Mouse (Mus musculus) stomach, embryonic 16.5 days (tissue): Measurements from ENCODE around the gene Sh3d19. TPM values are rescaled to one million over a fixed set of nuclear protein-coding genes. Genes with fewer than 3 reads are reported as not detected.
A peak's percentile ranks its signal among the peaks of the same experiment; 100 is the strongest.

Experiments
- ATAC-seq: fragments of 200-750 bp; cut with Nextera tagmentation; 2 replicates; pipeline ENCODE4 v1.8.0; 2017; ENCODE audit warnings: moderate number of reproducible peaks, moderate TSS enrichment; ENCODE audit not compliant: insufficient read depth, low FRiP score
- H3K27ac ChIP-seq: fragments of 300-500 bp; sonication (generic); 2 replicates; pipeline ENCODE4 v1.5.1; 2014; ENCODE audit warnings: low read length
- H3K27me3 ChIP-seq: fragments of 300-500 bp; sonication (generic); 2 replicates; pipeline ENCODE4 v1.6.1; 2014; ENCODE audit warnings: low read length, control low read depth, mixed read lengths; ENCODE audit not compliant: control insufficient read depth, insufficient read depth
- H3K36me3 ChIP-seq: fragments of 300-500 bp; sonication (generic); 2 replicates; pipeline ENCODE4 v1.6.1; 2014; ENCODE audit warnings: low read length; ENCODE audit not compliant: control insufficient read depth, insufficient read depth
- H3K4me1 ChIP-seq: fragments of 300-500 bp; sonication (generic); 2 replicates; pipeline ENCODE4 v1.6.1; 2014; ENCODE audit warnings: low read length, control low read depth, mixed read lengths; ENCODE audit not compliant: control insufficient read depth, insufficient read depth
- H3K4me2 ChIP-seq: fragments of 300-500 bp; sonication (generic); 2 replicates; pipeline ENCODE4 v1.6.1; 2014; ENCODE audit warnings: low read depth, low read length, mixed read lengths
- H3K4me3 ChIP-seq: fragments of 300-500 bp; sonication (generic); replicated peaks from 2 replicates; pipeline ENCODE4 v1.5.1; 2014; ENCODE audit warnings: mild to moderate bottlenecking, low read length
- H3K9ac ChIP-seq: fragments of 300-500 bp; sonication (generic); 2 replicates; pipeline ENCODE4 v1.6.1; 2014; ENCODE audit warnings: low read length
- H3K9me3 ChIP-seq: fragments of 300-500 bp; sonication (generic); replicated peaks from 2 replicates; pipeline ENCODE4 v1.6.1; 2016; ENCODE audit warnings: low read length, control low read depth; ENCODE audit not compliant: control insufficient read depth
- WGBS: fragments of 180-500 bp; shearing (Covaris S2); extraction: QIAGEN DNeasy Blood & Tissue Kit; methylation state at CpG from one replicate; pipeline ENCODE4 v1.1.7; 2014; 5-methylcytosine and 5-hydroxymethylcytosine counted together
- polyA plus RNA-seq: library from polyadenylated mRNA; unstranded; fragments of >200 nt; fragmentation: Nextera tagmentation; extraction: Ambion mirVana; gene quantifications from 2 replicates; pipeline ENCODE4 v1.2.1, GENCODE M21; 2015

Sh3d19 gene
- polyA plus RNA-seq = 33.3 TPM in 2 replicates

DNA sequence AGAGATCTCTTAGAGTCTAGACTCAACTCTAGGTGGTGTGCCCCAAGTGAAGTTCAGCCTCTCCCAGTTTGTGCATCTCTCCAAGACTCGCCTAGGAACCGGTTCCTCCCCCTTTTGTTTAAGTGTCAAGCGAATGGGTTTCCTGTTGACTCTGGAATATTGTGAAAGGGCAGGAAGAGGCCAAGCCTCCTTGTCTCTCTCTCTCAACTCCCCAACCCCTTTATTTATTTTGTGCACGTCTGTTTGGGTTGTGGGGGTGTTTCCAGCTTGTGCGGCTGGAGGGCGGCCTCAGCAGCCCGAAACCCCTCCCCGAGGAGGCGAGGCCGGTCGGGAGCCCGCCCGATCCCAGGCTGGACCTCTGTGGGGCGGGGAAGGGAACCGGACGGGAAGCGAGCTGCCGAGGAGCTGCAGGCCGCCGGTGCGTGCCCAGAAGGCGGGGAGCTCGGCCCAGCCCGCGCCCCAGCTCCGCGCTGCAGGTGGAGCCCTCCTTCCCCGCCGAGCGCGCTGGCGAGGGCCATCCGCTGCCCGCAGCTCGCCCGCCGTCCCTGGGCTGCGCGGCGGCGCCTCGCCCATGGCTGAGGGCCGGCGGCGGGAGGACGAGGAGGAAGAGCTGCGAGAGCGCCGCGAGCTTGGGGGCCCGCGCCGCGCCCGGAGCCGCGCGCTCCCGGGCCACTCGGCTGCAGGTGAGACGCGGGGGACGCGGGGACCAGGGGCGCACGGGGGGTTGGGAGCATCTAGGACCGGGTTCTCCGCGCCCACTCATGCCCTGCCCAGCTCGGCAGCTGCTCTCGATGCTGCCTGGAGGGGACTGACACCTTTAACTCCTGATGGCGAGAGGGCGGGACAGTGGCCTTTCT lies at the start of gene Sh3d19:
Sh3d19 (plus strand) TSS at position 368 of the 857 bp plus-strand sequence.
- peak; percentile 97 for ATAC-seq

DNA sequence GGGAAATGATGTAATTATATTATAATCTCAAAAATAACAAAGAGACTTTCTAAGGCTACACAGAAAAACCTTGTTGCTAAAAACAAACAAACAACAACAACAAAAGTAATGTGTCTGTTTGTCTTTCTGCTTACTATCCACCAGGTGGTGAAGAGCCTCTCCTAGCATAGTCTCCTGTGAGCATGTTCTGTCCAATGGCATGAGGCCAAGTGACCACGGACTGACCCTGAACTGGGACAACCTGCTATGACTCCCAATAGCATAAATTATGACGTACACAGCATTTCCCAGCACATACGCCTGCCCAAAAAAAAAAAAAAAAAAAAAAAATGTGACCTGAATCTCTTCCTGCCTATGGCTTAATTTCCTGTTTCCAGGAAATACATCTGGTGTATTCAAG lies 48.6 kb upstream of the Sh3d19 start:
- ATAC-seq = no peak
- Histone ChIP-seq H3K36me3 (no peaks in the 10 kb centered on the region), H3K27ac (no peak overlapping the region), H3K9ac (no peak overlapping the region), H3K27me3 (no peaks in the 10 kb centered on the region), H3K4me2 (no peak overlapping the region), H3K9me3 (no peaks in the 10 kb centered on the region), H3K4me3 (no peak overlapping the region), H3K4me1 (no peaks in the 10 kb centered on the region)
- WGBS = 56% methylated on average over 3 of the region's 3 CpGs

More for the DNA sequence above, at the start of gene Sh3d19:
- no peaks in the 10 kb centered on the region for H3K36me3 ChIP-seq
- H3K9ac ChIP-seq = peak within 1 kb of the TSS; percentile 94
- peak within 1 kb of the TSS; percentile 86 for H3K4me3 ChIP-seq
- 0 out of 2 replicates have a peak, but pooled peaks cover 5% of the 10 kb centered on the region for H3K4me1 ChIP-seq
- no peaks in the 10 kb centered on the region for H3K9me3 ChIP-seq
- H3K27me3 ChIP-seq = no peaks in the 10 kb centered on the region
- peak within 1 kb of the TSS; percentile 85 for H3K4me2 ChIP-seq
- under 1% methylated on average over 65 of the region's 73 CpGs for WGBS
- H3K27ac ChIP-seq = peak within 1 kb of the TSS; percentile 90

DNA sequence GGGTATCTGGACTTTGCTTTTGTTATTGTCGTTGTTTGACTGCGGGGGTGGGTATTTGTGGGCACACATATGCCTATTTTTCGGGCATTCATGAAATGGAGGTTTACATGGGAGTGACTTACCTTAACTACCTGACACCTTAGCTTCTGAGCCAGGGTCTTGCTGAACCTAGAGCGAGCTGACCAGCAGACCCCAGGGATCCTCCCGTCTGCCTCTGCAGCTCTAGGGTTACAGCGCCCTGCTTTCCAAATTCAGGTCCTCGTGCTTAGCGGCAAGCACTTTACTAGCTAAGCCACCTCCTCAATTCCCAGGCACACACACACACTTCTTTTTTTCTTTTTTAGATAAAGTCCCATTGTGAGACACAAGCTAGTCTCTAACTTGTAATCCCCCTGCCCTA lies 47.6 kb upstream of the Sh3d19 start:
- no peak overlapping the region for H3K4me2 ChIP-seq
- WGBS = 79% methylated on average over 8 of the region's 8 CpGs
- no peaks in the 10 kb centered on the region for H3K4me1 ChIP-seq
- no peak overlapping the region for H3K9ac ChIP-seq
- no peak overlapping the region for H3K4me3 ChIP-seq
- H3K27me3 ChIP-seq = no peaks in the 10 kb centered on the region
- no peak for ATAC-seq
- no peaks in the 10 kb centered on the region for H3K9me3 ChIP-seq
- no peak overlapping the region for H3K27ac ChIP-seq
- no peaks in the 10 kb centered on the region for H3K36me3 ChIP-seq

DNA sequence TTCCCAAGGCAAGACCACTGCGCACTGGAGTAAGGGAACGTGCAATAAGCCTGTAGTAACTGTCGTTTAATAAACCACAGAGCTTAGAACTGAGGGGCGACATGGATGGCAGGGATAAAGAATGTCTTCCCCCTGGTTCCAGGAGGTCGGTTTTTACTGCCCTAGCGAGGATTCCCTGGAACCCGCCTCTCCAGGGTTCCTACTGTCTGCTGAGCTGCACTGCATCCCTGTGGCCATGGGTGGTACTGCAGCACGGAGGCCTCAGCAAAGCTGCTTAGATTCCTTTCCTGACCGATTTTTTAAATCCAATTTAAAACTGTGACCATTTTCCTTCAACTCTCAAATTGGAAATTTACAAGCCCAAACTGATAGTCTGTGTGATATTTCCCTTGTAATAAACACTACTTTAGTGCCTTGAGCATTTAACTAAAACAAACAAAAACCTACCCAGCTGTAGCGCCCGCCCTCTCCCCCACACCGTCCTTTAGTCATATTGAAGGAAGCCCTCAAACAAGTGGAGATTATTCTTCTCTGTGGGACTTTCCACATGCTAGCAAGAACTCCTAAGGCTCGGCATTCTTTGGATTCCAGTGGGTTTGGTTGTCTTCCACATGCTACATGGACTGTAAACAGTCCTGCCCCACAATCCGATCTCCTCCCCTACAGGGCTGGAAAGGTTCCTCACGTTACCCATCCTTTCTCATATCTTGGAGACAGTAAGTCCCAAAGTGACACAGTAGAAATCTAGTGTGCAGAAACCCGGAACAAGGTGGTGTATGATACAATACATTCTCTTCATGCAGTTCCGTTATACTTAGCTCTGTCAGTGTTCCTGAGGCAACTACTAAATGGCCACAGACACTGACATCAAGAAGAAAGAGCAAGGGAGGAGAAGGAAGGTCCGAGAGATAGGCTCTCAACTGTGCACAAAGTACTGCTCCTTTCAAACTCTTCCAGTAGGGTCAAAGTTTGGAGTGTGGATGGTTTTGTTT lies 46.7 kb upstream of the Sh3d19 start:
- H3K4me2 ChIP-seq = 0 out of 2 replicates have a peak overlapping the region, but pooled peaks have one; percentile 13
- ATAC-seq = peak; percentile 78; the same call in 1 of the 2 replicates
- 0 out of 2 replicates have a peak overlapping the region, but pooled peaks have one; percentile 54 for H3K9ac ChIP-seq
- H3K4me3 ChIP-seq = no peak overlapping the region
- WGBS = 38% methylated on average over 18 of the region's 18 CpGs
- H3K27me3 ChIP-seq = no peaks in the 10 kb centered on the region
- H3K36me3 ChIP-seq = no peaks in the 10 kb centered on the region
- no peak overlapping the region for H3K27ac ChIP-seq
- no peaks in the 10 kb centered on the region for H3K9me3 ChIP-seq
- no peaks in the 10 kb centered on the region for H3K4me1 ChIP-seq

DNA sequence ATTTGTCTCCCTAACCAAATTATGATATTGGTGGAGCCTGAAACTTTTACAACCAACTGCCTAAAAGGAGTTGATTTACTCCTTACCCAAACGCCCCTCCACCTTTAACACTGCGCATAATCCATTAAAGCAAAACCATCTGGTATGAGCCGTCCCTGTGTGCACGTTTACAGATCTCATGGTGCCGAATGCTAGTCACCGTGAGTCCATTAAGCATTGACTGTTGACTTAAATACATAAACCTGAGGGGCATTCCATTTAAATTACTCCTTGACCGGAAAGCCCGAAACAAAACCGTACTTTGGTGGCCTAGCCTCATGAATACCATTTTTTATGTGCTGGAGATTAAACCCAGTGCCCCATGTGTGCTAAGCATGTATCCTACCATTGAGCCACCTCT lies 43.6 kb upstream of the Sh3d19 start:
- Histone ChIP-seq H3K27me3 (no peaks in the 10 kb centered on the region), H3K4me1 (no peaks in the 10 kb centered on the region), H3K27ac (no peak overlapping the region), H3K36me3 (no peaks in the 10 kb centered on the region), H3K4me3 (no peak overlapping the region), H3K4me2 (no peak overlapping the region), H3K9ac (no peak overlapping the region), H3K9me3 (no peaks in the 10 kb centered on the region)
- 51% methylated on average over 9 of the region's 9 CpGs for WGBS
- ATAC-seq = no peak

DNA sequence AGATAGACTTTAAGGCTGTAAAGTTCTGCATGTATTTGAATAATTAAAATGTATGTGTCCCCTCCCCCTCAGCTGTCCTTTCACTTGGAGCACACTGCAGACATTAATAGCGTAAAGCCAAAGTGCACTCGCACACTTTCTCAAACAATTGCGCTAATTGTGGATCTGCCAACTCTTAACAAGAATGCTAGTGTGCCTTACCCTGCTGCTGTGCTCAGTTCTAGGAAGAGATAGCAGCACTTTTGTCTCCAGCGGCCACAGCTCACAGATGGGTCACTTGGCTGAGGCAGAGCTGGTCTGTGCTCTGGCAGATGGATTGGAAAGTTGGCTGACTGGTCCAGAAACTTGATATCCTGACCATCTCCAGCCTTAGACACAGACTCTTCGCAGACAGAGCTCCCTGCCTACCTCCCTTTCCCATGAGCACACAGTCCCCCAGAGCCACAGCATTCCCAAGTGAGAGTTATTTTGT lies 42.7 kb upstream of the Sh3d19 start:
- Histone ChIP-seq H3K27ac (no peak overlapping the region), H3K36me3 (no peaks in the 10 kb centered on the region), H3K9me3 (no peaks in the 10 kb centered on the region), H3K27me3 (no peaks in the 10 kb centered on the region), H3K4me1 (no peaks in the 10 kb centered on the region), H3K4me2 (no peak overlapping the region), H3K9ac (no peak overlapping the region), H3K4me3 (no peak overlapping the region)
- no peak for ATAC-seq
- 70% methylated on average over 5 of the region's 5 CpGs for WGBS

DNA sequence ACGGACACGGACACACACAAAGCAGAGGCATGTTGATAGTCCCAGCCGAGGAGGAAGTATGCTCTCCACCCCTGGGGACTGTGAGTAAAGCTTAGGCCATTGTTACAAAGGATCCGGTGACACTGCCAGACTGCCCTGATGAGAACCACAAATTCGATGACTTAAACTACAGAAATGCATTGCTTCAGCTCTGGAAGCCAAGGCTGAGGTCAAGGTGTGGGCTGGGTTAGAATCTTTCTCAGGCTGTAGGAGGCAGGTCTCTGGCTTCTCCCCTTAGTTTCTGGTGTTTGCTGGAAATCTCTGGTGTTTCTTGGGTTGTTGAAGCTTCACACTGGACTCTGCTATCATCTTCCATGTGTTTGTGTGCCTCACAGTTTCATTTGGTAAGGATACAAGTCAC lies 41.2 kb upstream of the Sh3d19 start:
- H3K4me3 ChIP-seq = no peak overlapping the region
- no peaks in the 10 kb centered on the region for H3K36me3 ChIP-seq
- no peaks in the 10 kb centered on the region for H3K4me1 ChIP-seq
- H3K4me2 ChIP-seq = no peak overlapping the region
- no peaks in the 10 kb centered on the region for H3K27me3 ChIP-seq
- 72% methylated on average over 5 of the region's 5 CpGs for WGBS
- H3K9ac ChIP-seq = no peak overlapping the region
- H3K9me3 ChIP-seq = no peaks in the 10 kb centered on the region
- no peak for ATAC-seq
- H3K27ac ChIP-seq = no peak overlapping the region

DNA sequence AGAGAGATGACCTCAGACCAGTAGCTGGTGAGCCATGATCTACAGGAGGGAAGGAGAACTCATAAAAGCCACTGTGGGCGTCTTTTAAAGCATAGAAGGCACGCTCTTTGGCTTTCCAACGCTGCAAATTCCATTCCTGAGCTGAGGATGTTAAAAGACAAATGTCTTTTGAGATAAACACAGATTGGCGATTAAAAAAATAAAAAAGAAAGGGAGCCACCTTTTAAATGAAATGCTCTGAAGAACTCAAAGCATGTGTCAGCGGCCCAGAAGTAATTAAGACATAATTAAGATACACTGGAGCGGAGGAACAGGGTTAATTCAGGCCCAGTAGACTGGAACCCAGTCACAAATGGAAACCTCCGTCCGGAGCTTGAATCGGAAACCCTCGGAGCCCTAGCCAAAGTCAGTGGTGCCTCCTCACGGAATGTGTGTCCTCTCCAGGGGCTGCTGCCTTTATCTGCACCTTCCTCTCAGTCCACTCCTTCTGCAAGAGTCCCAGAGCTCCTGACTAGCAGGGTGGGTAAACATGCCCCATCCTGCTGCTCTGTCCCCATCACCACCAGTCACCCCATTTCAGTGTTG lies 40.1 kb upstream of the Sh3d19 start:
- ATAC-seq = no peak
- Histone ChIP-seq H3K9me3 (no peaks in the 10 kb centered on the region), H3K27me3 (no peaks in the 10 kb centered on the region), H3K27ac (no peak overlapping the region), H3K9ac (no peak overlapping the region), H3K36me3 (no peaks in the 10 kb centered on the region), H3K4me1 (no peaks in the 10 kb centered on the region), H3K4me3 (no peak overlapping the region), H3K4me2 (no peak overlapping the region)
- 80% methylated on average over 11 of the region's 11 CpGs for WGBS
